Mouse (Mus musculus) hindbrain, embryonic 11.5 days (tissue): ENCODE measurements around the gene Xlr5b. TPM values are rescaled to one million over a fixed set of nuclear protein-coding genes. Genes with fewer than 3 reads are reported as not detected.

Experiments
- polyA plus RNA-seq: library from polyadenylated mRNA; unstranded; fragments of >200 nt; fragmentation: Nextera tagmentation; extraction: Ambion mirVana; gene quantifications from 2 replicates; pipeline ENCODE4 v1.2.1, GENCODE M21; 2014

Xlr5b gene
- polyA plus RNA-seq, 1 experiment from 2014 or later: not detected

Other genes with a start within 250 kb of the Xlr5b start
- gene Cetn2, start 230.4 kb upstream of the Xlr5b start, polyA plus RNA-seq: 123 and 127 TPM in 2 replicates
- gene Nsdhl, start 230.2 kb upstream of the Xlr5b start, polyA plus RNA-seq: 51.6 and 55.0 TPM in 2 replicates
- 5.8 and 6.1 TPM in 2 replicates for gene Zfp185, start 161.5 kb upstream of the Xlr5b start, polyA plus RNA-seq
- gene Pnma5, start 111.7 kb upstream of the Xlr5b start, polyA plus RNA-seq: not detected in 2 replicates
- gene Pnma3, start 84.0 kb upstream of the Xlr5b start, polyA plus RNA-seq: 0.27 and 0.90 TPM in 2 replicates
- gene Xlr4a, start 66.3 kb upstream of the Xlr5b start, polyA plus RNA-seq: 0.43 TPM in 1 of 2 replicates, not detected in the other
- gene Xlr3a, start 51.7 kb upstream of the Xlr5b start, polyA plus RNA-seq: 4.5 and 6.0 TPM in 2 replicates
- gene Gm14685, start 31.7 kb upstream of the Xlr5b start, polyA plus RNA-seq: not detected in 2 replicates
- gene DXBay18, start 654 bp downstream of the Xlr5b start, polyA plus RNA-seq: 0.11 TPM in 1 of 2 replicates, not detected in the other
- not detected in 2 replicates for gene Spin2d, start 28.2 kb downstream of the Xlr5b start, polyA plus RNA-seq
- gene Xlr3b, start 43.4 kb downstream of the Xlr5b start, polyA plus RNA-seq: 19.0 and 20.5 TPM in 2 replicates
- 0.35 and 0.49 TPM in 2 replicates for gene Xlr4b, start 65.5 kb downstream of the Xlr5b start, polyA plus RNA-seq
- 16.4 and 17.6 TPM in 2 replicates for gene F8a, start 79.5 kb downstream of the Xlr5b start, polyA plus RNA-seq
- gene Xlr4c, start 94.3 kb downstream of the Xlr5b start, polyA plus RNA-seq: not detected in 2 replicates
- 0.37 and 0.75 TPM in 2 replicates for gene Xlr3c, start 116.6 kb downstream of the Xlr5b start, polyA plus RNA-seq
- gene Xlr5a, start 144.2 kb downstream of the Xlr5b start, polyA plus RNA-seq: not detected in 2 replicates
- gene Xlr5c, start 144.2 kb downstream of the Xlr5b start, polyA plus RNA-seq: not detected in 2 replicates
- not detected in 2 replicates for gene Gm45015, start 188.0 kb downstream of the Xlr5b start, polyA plus RNA-seq
- 15.0 and 16.9 TPM in 2 replicates for gene Zfp275, start 193.8 kb downstream of the Xlr5b start, polyA plus RNA-seq
- not detected in 2 replicates for gene Gm18336, start 249.9 kb downstream of the Xlr5b start, polyA plus RNA-seq